Mouse (Mus musculus): ENCODE measurements around the gene Rbm20.
"Not testable (repeated sequence)": the region's sequence is repeated elsewhere in the genome, so short reads cannot be mapped to it uniquely, and the experiment has no call there.

The Rbm20 gene

DNA sequence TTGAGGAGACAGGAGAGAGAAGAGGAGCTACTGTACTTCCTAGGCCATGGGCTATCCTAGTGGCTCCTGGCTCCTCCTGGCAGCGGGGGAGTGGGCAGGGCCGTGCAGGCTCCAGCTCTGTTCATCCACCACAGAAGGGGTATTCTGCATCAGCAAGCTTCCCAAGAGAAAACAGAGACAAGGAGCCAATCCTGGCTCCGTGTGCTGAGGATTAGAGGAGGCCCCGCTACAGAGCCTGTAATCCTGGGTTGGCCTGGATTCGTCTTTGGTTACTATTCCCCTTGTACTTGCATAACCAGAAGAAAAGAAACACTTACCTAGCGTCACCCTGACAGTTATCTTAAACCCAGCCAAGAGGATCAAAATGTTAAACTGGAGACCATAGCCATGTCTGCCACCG, 112.5 kb downstream of the Rbm20 start:
- in situ Hi-C loops (cut with MboI, MseI) = no loop called here

DNA sequence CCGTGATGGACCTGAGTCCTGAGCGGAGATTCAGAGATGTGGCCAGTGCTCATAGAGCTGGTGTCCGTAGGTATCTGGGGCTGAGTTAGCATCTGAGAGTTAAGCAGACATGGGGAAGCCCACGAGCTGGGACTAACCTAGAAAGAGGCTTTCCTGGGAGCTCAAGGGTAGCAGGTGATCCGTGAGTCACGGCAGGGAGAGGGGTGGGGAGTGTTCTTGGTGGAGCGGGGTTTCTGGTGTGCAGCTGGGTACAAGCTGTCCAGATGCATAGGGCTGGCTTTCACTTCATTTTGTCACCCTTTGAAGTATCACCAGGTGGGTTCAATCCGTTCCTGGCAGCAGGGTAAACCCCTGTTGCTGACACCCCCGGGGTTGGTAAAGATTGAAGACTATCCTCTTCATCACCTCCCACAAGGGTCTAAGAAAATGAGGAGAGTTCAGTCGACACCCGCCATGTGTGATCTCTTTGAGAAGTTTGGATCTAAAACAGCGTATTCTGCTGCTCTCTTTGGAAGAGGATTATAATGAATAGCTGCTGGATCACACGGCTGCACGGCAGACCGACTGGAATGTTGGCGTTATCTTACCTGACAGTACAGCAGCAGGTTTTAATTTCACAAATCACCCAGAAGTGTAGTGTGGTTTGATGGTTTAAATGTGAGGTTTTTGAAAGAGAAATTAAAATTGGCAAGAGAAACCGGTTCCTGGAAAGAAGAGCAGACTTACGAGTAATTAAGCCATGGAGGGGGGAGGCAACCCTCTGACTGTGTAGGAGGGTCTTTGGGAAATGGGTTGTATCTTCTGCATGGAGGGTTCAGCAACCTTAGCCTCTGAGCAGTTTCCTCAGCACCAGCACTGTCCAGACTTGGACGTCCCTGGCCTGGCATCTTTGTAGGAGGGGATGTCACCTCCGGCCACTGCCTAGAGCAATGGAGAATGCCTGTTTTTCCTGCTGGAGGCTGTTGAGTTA, 114.9 kb downstream of the Rbm20 start:
- in situ Hi-C loops (cut with MboI, MseI) = no loop called here

GRCm38 (mm10) chr19:53792976-53793897, 116.1 kb downstream of the Rbm20 start:
- in situ Hi-C loops (cut with MboI, MseI) = no loop called here

- in situ Hi-C loops (cut with MboI, MseI) = no loop called here
Measured at GRCm38 (mm10) chr19:53793994-53794890, 117.1 kb downstream of the Rbm20 start.

GRCm38 (mm10) chr19:53794996-53795395, 117.9 kb downstream of the Rbm20 start:
- in situ Hi-C loops (cut with MboI, MseI) = no loop called here

DNA sequence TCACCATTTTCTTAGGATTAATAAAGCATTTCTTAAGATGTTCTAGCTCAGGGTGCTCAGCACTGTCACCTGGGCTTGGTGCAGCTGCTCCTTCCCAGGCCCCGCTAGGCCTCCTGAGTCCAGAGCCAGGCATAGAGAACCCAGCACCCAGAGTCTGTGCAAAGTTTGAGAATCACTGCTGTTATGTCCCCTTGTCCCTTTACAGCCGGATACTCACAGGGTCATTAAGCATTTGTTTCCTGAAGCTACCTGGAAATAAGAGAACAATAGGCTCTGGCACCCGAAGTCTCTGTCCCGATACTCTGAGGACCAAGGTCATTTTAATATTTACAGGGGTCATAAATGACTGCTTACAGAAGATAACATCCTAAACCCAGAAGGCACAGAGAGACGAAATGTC, 118.9 kb downstream of the Rbm20 start:
- in situ Hi-C loops (cut with MboI, MseI) = no loop called here

- in situ Hi-C loops (cut with MboI, MseI) = no loop called here
Measured at GRCm38 (mm10) chr19:53797770-53798169, 120.7 kb downstream of the Rbm20 start.

DNA sequence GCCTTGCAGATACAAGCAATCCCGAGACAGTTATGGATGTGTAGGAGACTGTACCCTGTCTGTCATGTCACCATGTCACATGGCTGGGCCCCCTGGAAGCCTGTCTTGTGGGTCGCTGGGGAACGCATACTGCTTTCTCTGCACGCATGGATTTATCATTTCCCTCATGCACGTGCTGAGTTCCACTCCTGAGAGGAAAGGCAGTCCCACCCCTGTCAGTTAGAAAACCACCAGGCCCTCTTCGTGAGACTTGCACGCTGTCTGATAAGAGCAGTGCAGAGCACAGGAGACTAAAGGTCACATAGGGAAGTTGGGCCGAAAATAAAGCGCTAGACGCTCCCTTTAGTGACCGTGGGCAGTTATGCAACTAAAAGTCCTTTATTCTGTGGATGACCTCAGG, 122.8 kb downstream of the Rbm20 start:
- in situ Hi-C loops (cut with MboI, MseI) = loop anchor here (5.0 kb wide), 1 partner anchor 97 kb away; no protein-coding TSS in a partner anchor

DNA sequence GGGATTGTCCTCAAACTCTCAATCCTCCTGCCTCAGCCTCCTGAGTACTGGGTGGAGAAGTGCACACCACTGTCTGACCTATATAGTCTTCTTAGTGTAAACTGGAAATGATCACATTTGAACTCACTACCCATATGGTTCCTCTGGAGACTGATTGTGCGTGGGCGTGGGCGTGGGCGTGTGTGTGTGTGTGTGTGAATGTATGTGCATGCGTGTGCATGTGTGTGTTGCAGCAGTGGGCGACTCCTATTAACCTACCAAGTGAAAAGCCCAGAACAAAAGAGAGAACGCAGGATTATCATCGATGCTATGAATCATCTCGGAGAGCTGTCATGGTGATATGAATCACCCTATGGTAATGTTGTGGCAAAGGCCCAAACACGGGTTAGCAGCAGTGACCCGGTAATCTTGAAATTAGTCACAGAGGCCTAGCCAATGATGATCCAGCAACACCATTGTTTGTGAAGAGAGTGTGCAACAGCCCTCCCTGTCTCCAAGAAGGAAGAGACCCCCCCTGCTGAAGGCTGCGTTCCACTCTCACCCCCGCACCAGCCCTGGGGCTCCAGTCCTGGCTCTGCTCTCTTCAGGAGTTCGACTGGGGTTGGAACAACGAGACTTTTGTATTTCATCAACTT, 123.4 kb downstream of the Rbm20 start:
- in situ Hi-C loops (cut with MboI, MseI) = loop anchor here (5.0 kb wide), 1 partner anchor 97 kb away; no protein-coding TSS in a partner anchor

- in situ Hi-C loops (cut with MboI, MseI) = loop anchor here (5.0 kb wide), 1 partner anchor 96 kb away; no protein-coding TSS in a partner anchor
Measured at GRCm38 (mm10) chr19:53801380-53801779, 124.3 kb downstream of the Rbm20 start.

- in situ Hi-C loops (cut with MboI, MseI) = loop anchor here (5.0 kb wide), 1 partner anchor 95 kb away; no protein-coding TSS in a partner anchor
Measured at GRCm38 (mm10) chr19:53801789-53802683, 124.9 kb downstream of the Rbm20 start.

- in situ Hi-C loops (cut with MboI, MseI) = loop anchor here (5.0 kb wide), 1 partner anchor 93 kb away; no protein-coding TSS in a partner anchor
Measured at GRCm38 (mm10) chr19:53803954-53804353, 126.8 kb downstream of the Rbm20 start.

DNA sequence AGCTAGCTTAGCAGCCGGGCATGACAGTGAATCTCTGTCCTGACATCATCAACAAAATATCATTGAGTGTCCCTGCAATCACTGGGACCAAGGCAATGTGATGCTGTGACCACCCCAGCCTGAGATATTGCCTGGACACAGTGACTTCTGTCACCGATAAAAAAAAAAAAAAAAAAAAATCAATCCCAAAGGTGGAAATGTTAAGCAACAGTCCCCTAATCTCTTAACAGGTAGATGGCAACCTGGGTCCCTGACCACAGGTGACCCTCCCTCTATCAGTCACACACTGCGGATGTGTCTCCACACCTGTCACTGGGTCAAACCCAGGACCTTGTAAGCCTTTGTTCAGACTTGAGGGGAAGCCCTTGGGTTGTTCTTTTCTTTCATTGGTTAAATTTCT, 128.0 kb downstream of the Rbm20 start:
- in situ Hi-C loops (cut with MboI, MseI) = no loop called here

DNA sequence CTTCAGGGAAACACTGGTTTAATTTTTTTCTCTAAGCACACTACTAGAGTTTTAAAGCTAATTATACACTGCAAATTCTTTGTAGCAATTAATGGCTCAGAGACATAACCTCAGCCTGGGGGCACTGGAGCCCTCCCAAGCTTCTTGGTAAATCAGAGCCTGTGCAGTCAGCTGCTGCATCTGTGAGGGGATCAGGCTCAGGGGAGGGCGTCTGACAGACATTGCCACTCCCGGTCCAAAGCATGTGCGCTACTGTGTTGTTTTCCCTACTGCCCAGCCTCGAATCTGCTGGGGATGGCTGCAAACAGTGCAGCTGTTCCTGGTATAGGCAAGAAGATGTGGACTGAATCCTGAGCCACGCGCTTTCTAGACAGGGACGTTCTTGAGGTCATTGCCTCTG, 129.0 kb downstream of the Rbm20 start:
- in situ Hi-C loops (cut with MboI, MseI) = no loop called here

DNA sequence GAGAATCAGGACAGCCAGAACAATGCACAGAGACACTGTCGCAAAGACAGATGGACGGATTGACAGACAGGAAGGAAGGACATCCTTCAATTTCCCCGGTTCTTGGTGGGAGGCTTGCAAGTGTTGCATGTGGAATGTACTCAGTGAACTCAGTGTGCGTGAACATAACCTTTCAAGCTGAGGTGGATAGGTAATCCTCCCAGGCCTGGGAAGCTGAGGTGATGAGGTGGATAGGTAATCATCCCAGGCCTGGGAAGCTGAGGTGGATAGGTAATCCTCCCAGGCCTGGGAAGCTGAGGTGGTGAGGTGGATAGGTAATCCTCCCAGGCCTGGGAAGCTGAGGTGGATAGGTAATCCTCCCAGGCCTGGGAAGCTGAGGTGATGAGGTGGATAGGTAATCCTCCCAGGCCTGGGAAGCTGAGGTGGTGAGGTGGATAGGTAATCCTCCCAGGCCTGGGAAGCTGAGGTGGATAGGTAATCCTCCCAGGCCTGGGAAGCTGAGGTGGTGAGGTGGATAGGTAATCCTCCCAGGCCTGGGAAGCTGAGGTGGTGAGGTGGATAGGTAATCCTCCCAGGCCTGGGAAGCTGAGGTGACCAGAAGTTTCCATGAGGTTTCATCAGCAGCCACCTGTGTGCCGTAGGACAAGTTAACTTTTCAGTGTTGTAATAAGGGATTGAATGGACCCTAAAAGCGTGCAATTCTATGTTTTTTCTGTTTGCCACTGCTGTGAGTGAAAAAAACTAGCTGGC, 129.6 kb downstream of the Rbm20 start:
- in situ Hi-C loops (cut with MboI, MseI) = not testable (repeated sequence)

GRCm38 (mm10) chr19:53807276-53807801, 130.2 kb downstream of the Rbm20 start:
- in situ Hi-C loops (cut with MboI, MseI) = no loop called here

- in situ Hi-C loops (cut with MboI, MseI) = no loop called here
Measured at GRCm38 (mm10) chr19:53808041-53808777, 131.1 kb downstream of the Rbm20 start.

Measured in T-helper 1 cell (primary cell).